Mouse (Mus musculus): Measurements from ENCODE around the gene Uxs1. TPM values are rescaled to one million over a fixed set of nuclear protein-coding genes. Genes with fewer than 3 reads are reported as not detected.

Uxs1 gene
- polyA plus RNA-seq, 1 experiment from 2014 or later, result 18.7 TPM

DNA sequence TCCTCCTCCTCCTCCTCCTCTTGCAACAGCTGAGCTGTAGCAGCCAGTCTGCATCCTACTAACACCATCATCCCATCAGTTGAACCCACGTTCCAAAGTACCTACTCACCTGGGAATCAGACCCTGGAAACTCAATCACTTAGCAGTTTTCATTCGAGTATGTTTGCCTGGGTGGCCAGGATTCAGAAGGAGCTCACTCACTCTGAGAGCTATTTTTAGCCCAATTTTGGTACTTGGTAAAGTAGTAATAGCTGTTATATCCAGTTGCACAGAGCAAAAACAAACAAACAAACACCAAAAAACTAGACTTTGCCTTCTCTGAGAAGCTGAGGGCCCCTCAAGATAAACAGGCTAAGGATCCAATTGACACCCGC lies 985 bp downstream of the Uxs1 start:
- Histone ChIP-seq H3K36me3 (no peaks in the 10 kb centered on the region), H3K9me3 (no peaks in the 10 kb centered on the region), H3K4me2 (replicated peaks) (peak overlapping the region; percentile 80), H3K27me3 (no peaks in the 10 kb centered on the region), H3K4me3 (peak overlapping the region; percentile 83), H3K27ac (replicated peaks) (peak overlapping the region; percentile 96), H3K4me1 (peaks cover 15% of the 10 kb centered on the region), H3K9ac (replicated peaks) (peak overlapping the region; percentile 90)
- 0% methylated on average over 3 of the region's 3 CpGs for WGBS
- ATAC-seq (ENCODE audit: low FRiP score, low read depth), result no peak

DNA sequence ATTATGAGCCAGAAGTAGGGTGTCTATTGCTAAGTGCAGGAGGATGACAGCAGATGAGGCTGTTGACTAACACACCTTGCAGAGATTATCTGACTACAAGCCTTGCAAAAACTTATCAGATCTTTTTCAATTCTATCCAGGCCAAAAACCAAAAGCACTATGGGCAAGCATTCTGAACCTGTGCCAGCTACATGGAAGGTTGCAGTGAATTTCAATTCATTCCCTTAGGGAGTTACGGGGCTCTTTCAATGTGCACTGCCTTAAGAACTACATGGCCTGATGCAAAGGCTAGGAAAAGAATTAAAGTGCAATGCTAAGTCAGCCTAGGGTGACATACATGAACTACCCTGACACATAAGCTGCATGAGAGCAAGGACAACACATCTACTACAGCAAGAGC lies 4.2 kb downstream of the Uxs1 start:
- no peaks in the 10 kb centered on the region for H3K36me3 ChIP-seq
- H3K9me3 ChIP-seq, result no peaks in the 10 kb centered on the region
- H3K4me1 ChIP-seq, result peaks cover 17% of the 10 kb centered on the region
- no peak overlapping the region for H3K27ac ChIP-seq (replicated peaks)
- H3K4me3 ChIP-seq, result no peak overlapping the region
- H3K4me2 ChIP-seq (replicated peaks), result no peak overlapping the region
- no peaks in the 10 kb centered on the region for H3K27me3 ChIP-seq
- H3K9ac ChIP-seq (replicated peaks), result no peak overlapping the region
- WGBS, result 89% methylated on average over 1 of the region's 1 CpGs
- no peak for ATAC-seq (ENCODE audit: low FRiP score, low read depth)

DNA sequence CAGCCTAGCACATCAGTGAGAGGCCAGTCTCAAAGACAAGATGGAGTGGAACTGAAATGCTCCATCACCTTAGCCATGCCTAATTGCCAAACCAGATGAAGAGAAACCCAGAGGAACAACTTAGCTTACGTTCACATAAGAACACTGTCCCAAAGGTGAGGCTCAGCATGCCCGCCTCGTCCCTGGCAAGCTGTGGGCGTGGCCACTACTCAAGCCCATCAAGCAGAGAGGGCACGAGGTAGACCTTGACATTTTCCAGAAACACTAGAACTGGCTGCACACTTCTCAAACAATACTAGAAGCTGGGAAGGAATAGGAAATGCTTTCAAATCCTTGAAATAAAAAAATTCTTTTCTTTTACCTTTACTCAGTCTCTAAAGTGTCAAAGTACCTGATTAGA lies 5.0 kb downstream of the Uxs1 start:
- Histone ChIP-seq H3K27me3 (no peaks in the 10 kb centered on the region), H3K27ac (replicated peaks) (no peak overlapping the region), H3K36me3 (no peaks in the 10 kb centered on the region), H3K9me3 (no peaks in the 10 kb centered on the region), H3K4me1 (peaks cover 17% of the 10 kb centered on the region), H3K4me2 (replicated peaks) (no peak overlapping the region), H3K4me3 (no peak overlapping the region), H3K9ac (replicated peaks) (no peak overlapping the region)
- WGBS, result 90% methylated on average over 5 of the region's 5 CpGs
- ATAC-seq (ENCODE audit: low FRiP score, low read depth), result no peak

DNA sequence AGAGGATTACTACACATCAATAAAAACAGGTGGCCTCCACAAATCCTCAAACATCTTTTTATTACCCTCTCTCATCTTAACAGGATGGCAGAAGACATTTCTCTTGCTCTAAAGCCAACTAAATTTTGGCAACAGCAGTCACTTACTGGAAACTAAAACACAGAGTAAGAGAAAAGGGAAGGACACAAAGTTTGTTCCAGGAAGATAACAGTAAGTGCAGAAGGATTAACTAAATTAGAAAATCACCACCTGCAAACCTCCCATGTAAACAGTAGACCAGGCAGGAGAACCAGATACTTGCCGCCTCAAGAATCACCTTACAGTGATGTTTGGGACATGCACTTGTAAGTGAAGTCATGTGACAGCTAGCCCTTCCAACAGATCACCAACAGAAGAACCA lies 5.8 kb downstream of the Uxs1 start:
- H3K4me2 ChIP-seq (replicated peaks), result no peak overlapping the region
- ATAC-seq (ENCODE audit: low FRiP score, low read depth), result no peak
- WGBS, result 90% methylated on average over 1 of the region's 1 CpGs

DNA sequence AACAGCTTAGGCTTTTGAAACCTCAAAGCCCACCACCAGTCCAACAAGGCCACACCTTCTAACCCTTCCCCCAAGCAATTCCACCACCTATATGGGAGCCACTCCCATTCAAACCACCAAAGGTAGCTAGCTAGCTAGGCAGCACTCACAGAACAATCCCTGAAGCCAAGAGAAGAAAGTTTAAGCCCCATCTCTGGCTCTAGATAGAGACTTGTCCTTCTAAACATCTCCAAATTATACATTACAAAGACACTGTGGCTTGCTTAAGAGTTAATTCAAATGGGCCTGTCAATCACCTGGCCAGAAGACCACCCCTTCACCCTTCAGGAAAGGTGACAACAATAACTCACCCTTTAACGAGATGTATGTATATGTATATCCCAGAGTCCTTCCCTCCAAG lies 7.0 kb downstream of the Uxs1 start:
- no peak for ATAC-seq (ENCODE audit: low FRiP score, low read depth)

More for the DNA sequence above, 5.8 kb downstream of the Uxs1 start:
- Histone ChIP-seq H3K4me3 (no peak overlapping the region), H3K9me3 (no peaks in the 10 kb centered on the region), H3K27me3 (no peaks in the 10 kb centered on the region), H3K27ac (replicated peaks) (no peak overlapping the region), H3K36me3 (no peaks in the 10 kb centered on the region), H3K4me1 (peaks cover 17% of the 10 kb centered on the region), H3K9ac (replicated peaks) (no peak overlapping the region)

DNA sequence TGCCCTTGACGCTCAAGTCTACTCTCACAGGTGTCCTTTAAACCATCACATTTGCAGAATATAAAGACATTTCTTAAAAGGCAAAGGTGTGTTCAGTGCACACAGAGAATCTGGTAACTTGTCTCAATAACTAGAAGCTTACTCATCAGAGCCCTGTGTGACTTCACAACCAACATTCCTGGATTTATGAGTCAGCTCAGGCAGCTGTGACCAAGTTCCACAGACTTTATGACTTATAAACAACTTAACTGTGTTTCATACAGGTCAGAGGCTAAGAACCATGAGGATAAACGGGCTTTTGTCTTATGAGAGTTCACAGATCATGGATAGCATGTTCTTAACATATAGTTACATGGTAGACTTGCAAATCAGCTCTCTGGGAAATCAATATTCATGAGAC lies 8.5 kb downstream of the Uxs1 start:
- 91% methylated on average over 2 of the region's 2 CpGs for WGBS
- no peak for ATAC-seq (ENCODE audit: low FRiP score, low read depth)

More for the DNA sequence above, 7.0 kb downstream of the Uxs1 start:
- Histone ChIP-seq H3K27me3 (no peaks in the 10 kb centered on the region), H3K4me3 (no peak overlapping the region), H3K9ac (replicated peaks) (no peak overlapping the region), H3K4me1 (peaks cover 7% of the 10 kb centered on the region), H3K9me3 (no peaks in the 10 kb centered on the region), H3K27ac (replicated peaks) (no peak overlapping the region), H3K36me3 (no peaks in the 10 kb centered on the region), H3K4me2 (replicated peaks) (no peak overlapping the region)
- 72% methylated on average over 1 of the region's 1 CpGs for WGBS

DNA sequence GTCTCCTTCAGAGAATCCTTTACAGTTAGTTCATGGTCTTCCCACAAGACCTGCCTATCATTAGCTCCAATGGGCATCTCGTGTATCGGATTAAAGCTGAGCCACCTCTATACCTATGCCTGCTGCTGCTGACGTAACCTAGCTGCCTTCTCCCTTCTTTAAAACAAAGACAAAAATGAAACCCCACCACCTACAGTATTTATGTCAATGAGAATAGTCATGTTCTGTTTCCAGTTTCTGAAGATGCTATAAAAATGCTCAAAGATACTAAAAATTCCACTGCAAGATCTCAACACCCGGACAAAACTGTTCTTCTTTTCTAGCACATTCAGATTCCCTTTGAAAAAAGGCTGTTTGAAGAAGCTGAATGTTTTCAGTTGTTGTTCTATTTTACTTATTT lies 9.2 kb downstream of the Uxs1 start:
- Histone ChIP-seq H3K4me3 (no peak overlapping the region), H3K36me3 (no peaks in the 10 kb centered on the region), H3K27ac (replicated peaks) (no peak overlapping the region), H3K27me3 (no peaks in the 10 kb centered on the region), H3K9ac (replicated peaks) (no peak overlapping the region), H3K4me2 (replicated peaks) (no peak overlapping the region), H3K9me3 (no peaks in the 10 kb centered on the region), H3K4me1 (0 out of 2 replicates have a peak, but pooled peaks cover 2% of the 10 kb centered on the region)
- WGBS, result 90% methylated on average over 4 of the region's 4 CpGs
- ATAC-seq (ENCODE audit: low FRiP score, low read depth), result no peak

More for the DNA sequence above, 8.5 kb downstream of the Uxs1 start:
- no peak overlapping the region for H3K9ac ChIP-seq (replicated peaks)
- H3K27me3 ChIP-seq, result no peaks in the 10 kb centered on the region
- H3K4me3 ChIP-seq, result no peak overlapping the region
- no peak overlapping the region for H3K27ac ChIP-seq (replicated peaks)
- no peak overlapping the region for H3K4me2 ChIP-seq (replicated peaks)
- no peaks in the 10 kb centered on the region for H3K9me3 ChIP-seq
- 0 out of 2 replicates have a peak, but pooled peaks cover 2% of the 10 kb centered on the region for H3K4me1 ChIP-seq
- H3K36me3 ChIP-seq, result no peaks in the 10 kb centered on the region

DNA sequence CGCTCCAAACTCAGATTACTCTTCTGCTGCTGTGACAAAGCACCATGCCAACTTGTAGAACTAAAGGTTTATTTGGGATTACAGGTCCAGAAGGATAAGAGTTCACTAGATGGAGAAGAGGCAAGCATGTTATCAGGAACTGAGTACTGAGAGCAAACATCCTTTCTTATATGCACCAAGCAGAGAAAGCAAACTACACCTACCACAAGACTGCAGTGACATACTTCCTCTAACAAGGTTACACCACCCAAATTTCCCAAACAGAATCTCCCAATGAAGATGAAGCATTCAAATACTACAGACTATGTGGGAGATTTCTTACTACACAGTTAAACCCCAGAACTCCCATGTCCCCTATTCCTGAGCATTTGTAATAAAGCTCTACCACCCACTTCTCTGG lies 15.8 kb downstream of the Uxs1 start:
- Histone ChIP-seq H3K9me3 (0 out of 2 replicates have a peak, but pooled peaks cover 4% of the 10 kb centered on the region), H3K4me2 (replicated peaks) (no peak overlapping the region), H3K4me3 (no peak overlapping the region), H3K36me3 (0 out of 2 replicates have a peak, but pooled peaks cover 11% of the 10 kb centered on the region), H3K4me1 (no peaks in the 10 kb centered on the region), H3K27ac (replicated peaks) (no peak overlapping the region), H3K27me3 (no peaks in the 10 kb centered on the region), H3K9ac (replicated peaks) (no peak overlapping the region)
- WGBS, result 95% methylated on average over 1 of the region's 1 CpGs
- no peak for ATAC-seq (ENCODE audit: low FRiP score, low read depth)

DNA sequence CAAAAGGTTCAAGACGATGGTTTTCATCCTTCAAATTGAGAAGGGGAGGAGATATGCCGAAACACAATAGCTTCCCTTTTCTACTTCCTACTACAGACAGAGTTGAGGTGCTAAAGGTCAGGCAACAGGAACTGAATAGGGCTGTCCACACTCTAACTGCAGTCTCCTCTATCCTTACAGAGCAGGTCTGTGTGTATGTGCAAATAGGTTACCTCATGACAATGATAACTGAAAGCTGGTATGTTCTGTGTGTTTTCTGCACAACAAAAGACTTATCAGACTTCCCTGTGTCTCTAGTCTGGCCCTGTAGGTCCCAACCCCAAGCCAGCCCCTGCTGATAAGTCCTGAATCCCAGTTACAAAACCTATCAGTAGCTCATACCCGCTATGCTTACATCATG lies 16.5 kb downstream of the Uxs1 start:
- Histone ChIP-seq H3K27me3 (no peaks in the 10 kb centered on the region), H3K4me2 (replicated peaks) (no peak overlapping the region), H3K9ac (replicated peaks) (no peak overlapping the region), H3K4me3 (no peak overlapping the region), H3K27ac (replicated peaks) (no peak overlapping the region), H3K36me3 (0 out of 2 replicates have a peak, but pooled peaks cover 11% of the 10 kb centered on the region), H3K9me3 (0 out of 2 replicates have a peak, but pooled peaks cover 4% of the 10 kb centered on the region), H3K4me1 (no peaks in the 10 kb centered on the region)
- ATAC-seq (ENCODE audit: low FRiP score, low read depth), result no peak
- WGBS, result 91% methylated on average over 3 of the region's 3 CpGs

DNA sequence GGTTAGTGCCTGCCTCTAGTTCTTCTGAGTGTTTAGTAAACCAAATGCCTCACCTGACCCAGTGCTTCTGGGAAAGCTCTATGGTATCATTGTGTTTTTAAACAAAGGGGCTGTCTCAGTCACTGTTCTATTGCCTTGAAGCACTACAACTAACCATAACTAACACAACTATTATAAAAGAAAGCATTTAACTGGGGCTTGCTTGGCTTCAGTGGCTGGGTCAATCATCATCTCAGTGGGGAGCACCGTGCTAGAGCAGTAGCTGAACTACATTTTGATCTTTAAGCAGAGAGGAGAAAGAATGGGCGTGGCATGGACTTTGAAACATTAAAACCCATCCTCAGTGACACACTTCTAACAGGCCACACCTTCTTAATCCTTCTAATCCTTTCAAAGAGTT lies 18.2 kb downstream of the Uxs1 start:
- H3K4me3 ChIP-seq, result no peak overlapping the region
- no peaks in the 10 kb centered on the region for H3K27me3 ChIP-seq
- H3K9ac ChIP-seq (replicated peaks), result no peak overlapping the region
- ATAC-seq (ENCODE audit: low FRiP score, low read depth), result no peak
- H3K36me3 ChIP-seq, result 0 out of 2 replicates have a peak, but pooled peaks cover 11% of the 10 kb centered on the region
- no peak overlapping the region for H3K4me2 ChIP-seq (replicated peaks)
- no peak overlapping the region for H3K27ac ChIP-seq (replicated peaks)
- 0 out of 2 replicates have a peak, but pooled peaks cover 4% of the 10 kb centered on the region for H3K9me3 ChIP-seq
- 90% methylated on average over 2 of the region's 2 CpGs for WGBS
- no peaks in the 10 kb centered on the region for H3K4me1 ChIP-seq

DNA sequence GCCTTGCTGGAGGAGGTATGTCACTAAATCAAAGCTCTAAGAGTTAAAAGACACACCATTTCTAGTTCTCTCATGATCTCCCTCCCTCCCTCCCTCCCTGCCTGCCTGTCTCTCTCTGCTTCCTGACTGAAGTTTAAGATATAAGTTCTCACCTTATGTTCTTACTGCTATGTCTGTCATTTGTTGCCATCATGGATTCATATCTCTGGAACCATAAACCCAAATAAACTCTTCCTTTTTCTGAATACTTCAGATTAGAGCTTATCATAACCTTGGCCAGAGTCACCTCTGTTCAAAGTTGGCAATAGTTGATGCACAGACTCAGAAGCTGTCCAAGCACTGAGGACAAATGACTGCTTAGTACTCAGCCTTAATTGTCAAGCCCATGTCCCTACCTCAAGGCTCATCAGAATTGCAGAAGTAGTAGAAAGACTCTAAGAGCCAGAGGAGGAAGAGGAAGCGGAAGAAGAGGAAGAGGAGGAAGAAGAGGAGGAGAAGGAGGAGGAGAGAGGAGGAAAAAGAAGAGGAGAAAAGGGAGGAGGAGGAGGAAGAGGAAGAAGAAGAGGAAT lies 23.6 kb downstream of the Uxs1 start:
- Histone ChIP-seq H3K27me3 (no peaks in the 10 kb centered on the region), H3K4me3 (no peak overlapping the region), H3K4me1 (no peaks in the 10 kb centered on the region), H3K9me3 (no peaks in the 10 kb centered on the region), H3K9ac (replicated peaks) (no peak overlapping the region), H3K4me2 (replicated peaks) (no peak overlapping the region), H3K27ac (replicated peaks) (no peak overlapping the region), H3K36me3 (peaks cover 14% of the 10 kb centered on the region)
- no peak for ATAC-seq (ENCODE audit: low FRiP score, low read depth)
- WGBS, result 90% methylated on average over 1 of the region's 1 CpGs

DNA sequence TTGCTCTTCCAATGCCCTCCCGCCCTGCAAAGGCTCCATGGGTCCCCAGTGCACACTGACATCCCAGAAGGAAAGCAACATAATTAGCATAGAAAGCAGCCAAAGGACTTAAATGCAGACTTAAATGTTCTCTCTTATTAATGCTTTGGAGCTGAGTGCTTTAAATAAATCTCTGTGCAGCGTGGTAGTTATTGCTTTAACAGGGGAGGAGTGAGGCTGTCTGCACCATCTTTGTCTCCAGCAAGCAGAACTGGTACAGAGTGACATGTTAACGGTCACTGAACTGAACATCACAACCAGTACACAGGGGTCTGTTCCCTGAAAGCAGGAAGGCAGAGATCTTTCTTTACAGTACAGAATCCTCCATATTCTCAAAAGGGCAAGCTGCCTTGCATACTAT lies 29.6 kb downstream of the Uxs1 start:
- Histone ChIP-seq H3K4me3 (no peak overlapping the region), H3K27me3 (no peaks in the 10 kb centered on the region), H3K36me3 (peaks cover 17% of the 10 kb centered on the region), H3K9me3 (no peaks in the 10 kb centered on the region), H3K4me2 (replicated peaks) (no peak overlapping the region), H3K27ac (replicated peaks) (no peak overlapping the region), H3K4me1 (no peaks in the 10 kb centered on the region), H3K9ac (replicated peaks) (no peak overlapping the region)
- WGBS, result 85% methylated on average over 3 of the region's 3 CpGs
- ATAC-seq (ENCODE audit: low FRiP score, low read depth), result no peak

DNA sequence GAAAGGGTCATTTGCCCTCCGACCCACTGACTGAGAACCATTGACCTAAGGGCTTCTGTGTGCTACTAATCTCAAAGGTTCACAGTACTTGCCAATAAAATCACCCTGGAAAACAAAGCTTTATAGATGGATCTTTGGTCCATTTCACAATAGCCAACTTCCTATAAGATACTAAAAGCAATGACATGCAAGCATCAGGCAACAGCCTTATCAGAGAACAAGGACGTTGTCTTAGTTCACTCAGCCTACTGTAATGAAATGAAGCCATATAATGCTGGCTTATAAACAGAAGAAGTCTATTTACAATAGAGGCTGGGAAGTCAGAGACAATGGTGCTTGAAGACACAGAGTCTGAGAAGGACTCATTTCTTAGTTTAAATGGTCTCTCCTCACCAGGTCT lies 37.8 kb downstream of the Uxs1 start:
- Histone ChIP-seq H3K4me1 (no peaks in the 10 kb centered on the region), H3K27ac (replicated peaks) (no peak overlapping the region), H3K9ac (replicated peaks) (no peak overlapping the region), H3K27me3 (no peaks in the 10 kb centered on the region), H3K4me2 (replicated peaks) (no peak overlapping the region), H3K9me3 (no peaks in the 10 kb centered on the region), H3K4me3 (no peak overlapping the region), H3K36me3 (peaks cover 15% of the 10 kb centered on the region)
- 89% methylated on average over 2 of the region's 2 CpGs for WGBS
- no peak for ATAC-seq (ENCODE audit: low FRiP score, low read depth)
